Mouse (Mus musculus): ENCODE measurements around the gene Cpa5.

DNA sequence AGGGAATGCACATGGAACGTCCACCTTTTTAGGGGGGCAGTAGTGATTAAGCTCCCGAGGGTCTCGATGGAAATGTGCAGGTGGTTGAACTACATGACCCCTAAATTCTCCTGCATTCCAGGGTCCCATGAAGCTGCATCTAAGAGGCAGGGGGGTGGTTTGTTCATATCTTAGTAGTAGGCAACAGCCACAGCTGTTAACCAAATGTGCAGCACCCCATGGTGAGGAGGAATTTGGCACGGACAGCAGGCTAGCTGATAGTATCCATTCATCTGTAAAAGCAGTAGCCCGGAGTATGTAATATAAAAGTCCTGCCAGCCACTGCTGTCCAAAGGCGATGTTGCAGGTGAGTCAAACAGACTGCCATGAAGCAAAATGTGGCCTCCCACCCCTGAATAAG, 34.6 kb downstream of the Cpa5 start:
- TF ChIP-seq POLR2A (IDR thresholded peaks at IDR 0.05; ENCODE audit: control insufficient read depth, low read depth, low read length) (no peak), CTCF (IDR thresholded peaks at IDR 0.05; ENCODE audit: control insufficient read depth, insufficient read depth, insufficient replicate concordance, low read depth, low read length) (no peak)
